Mouse (Mus musculus) spleen, adult 18-20 months (tissue): ENCODE measurements around the gene Cenpt.

Source experiments
- DNase-seq, 2 experiments: peaks; one replicate each; pipeline ENCODE4 v3.0.0; 2022; ENCODE audit warnings: mixed read lengths in 2 of 2

Gene Cenpt

GRCm38 (mm10) chr8:105853178-105853577 is at the start of gene Cenpt:
Cenpt (minus strand) TSS chr8:105853278.
- DNase-seq = no peak

GRCm38 (mm10) chr8:105900941-105901616 is 48.0 kb upstream of the Cenpt start:
- DNase-seq = peak in 1 of 2 experiments; percentile 5

DNA sequence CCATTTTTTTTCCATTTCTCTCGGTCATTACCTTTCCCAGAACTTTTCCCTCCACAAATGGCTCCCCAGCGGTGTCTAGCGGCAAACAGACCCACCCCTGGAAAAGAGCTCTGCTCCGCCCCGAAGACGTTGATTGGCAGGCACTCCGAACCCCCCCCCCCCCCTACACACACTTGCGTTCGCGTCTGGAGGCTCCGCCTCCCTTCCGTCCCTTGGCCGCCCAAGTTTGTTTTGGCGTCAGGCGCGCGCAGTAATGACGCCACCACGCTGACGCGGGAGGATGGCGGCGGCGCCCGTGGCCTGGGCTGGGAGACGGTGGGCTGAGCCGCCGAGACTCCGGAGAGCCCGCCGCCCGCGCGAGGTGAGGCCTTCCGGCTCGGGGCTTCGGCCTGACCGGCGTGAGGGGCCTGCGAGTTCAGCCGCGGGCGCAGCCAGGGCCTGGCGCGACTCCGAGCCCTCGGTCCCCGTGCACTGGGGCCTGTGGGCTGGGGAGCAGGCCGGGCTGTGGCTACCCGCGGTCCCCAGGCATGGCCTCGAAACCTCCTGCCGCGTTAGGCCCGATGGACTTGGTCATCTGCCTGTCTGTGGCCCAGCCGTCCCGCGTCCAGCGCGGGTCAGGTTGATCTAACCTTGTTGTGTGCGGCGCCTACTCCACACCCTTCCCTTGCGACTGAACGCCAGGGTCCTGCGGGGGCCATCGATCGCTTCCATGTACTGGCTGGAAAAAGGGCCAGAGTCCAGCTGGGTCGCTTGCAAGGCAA is 47.3 kb upstream of the Cenpt start, which contains the start of gene Pskh1:
Gene Pskh1 (plus strand): TSS at position 262 of the 761 bp plus-strand sequence.
- DNase-seq = peak; percentile 84 to 89

DNA sequence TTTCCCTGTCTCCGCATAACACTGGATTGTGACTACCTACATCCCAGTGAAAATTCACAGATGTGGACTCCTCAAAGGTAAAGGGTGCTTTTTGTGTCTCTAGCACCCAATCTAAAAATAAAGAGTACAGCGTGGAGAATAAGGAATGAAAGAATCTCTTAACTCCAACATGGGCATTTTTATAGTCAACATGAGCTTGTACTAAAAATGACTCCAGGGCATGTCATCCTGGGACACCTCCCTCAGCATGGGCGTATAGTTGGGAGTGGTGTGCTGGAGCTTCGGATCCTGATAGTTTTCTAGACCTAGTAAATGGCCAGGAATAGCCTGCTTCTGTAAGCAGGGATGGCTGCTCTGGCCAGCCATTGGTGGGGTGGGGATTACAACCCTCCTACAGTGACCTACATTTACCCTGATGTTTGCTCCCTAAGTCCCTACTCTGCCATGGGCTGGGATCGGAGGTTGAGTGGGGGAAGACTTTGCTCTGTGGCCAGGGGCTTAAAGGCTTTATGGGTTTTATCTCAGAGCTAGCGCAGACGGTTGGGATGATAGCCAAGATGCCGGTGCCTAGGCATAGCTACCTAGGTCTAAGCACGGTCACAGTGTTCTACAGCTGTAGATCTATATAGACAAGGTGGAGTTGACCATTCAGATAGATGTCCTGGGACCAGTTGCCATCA is 44.9 kb upstream of the Cenpt start:
- no peak for DNase-seq

GRCm38 (mm10) chr8:105893339-105893738 is 40.3 kb upstream of the Cenpt start, which contains the start of gene Nrn1l:
Nrn1l (plus strand) TSS chr8:105893567.
- peak in 1 of 2 experiments; percentile 15 for DNase-seq

- peak in 1 of 2 experiments; percentile 33 for DNase-seq
Observed at GRCm38 (mm10) chr8:105892432-105892831, 39.4 kb upstream of the Cenpt start.

DNA sequence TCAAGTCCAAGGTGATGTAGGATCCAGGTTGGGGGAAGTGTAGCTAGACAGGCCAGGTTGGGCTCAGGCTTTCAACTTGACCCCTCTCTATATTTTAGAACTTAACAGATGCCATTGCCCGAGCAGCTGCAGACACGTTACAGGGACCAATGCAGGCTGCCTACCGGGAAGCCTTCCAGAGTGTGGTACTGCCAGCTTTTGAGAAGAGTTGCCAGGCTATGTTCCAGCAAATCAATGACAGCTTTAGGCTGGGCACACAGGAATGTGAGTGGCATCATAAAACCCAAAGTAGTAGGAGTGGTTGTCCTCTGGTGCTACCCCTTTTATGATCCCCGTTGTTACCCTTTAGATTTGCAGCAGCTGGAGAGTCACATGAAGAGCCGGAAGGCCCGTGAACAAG is 37.8 kb upstream of the Cenpt start:
- no peak for DNase-seq

GRCm38 (mm10) chr8:105889756-105890465 is 36.8 kb upstream of the Cenpt start:
- no peak for DNase-seq

- DNase-seq = peak; percentile 68 to 87
Observed at GRCm38 (mm10) chr8:105880754-105881520, 27.9 kb upstream of the Cenpt start, which contains the start of gene Edc4. Edc4 (plus strand) TSS chr8:105880881.

GRCm38 (mm10) chr8:105874301-105874700 is 21.2 kb upstream of the Cenpt start:
- DNase-seq = no peak

GRCm38 (mm10) chr8:105866364-105867029 is 13.4 kb upstream of the Cenpt start:
- DNase-seq = no peak

DNA sequence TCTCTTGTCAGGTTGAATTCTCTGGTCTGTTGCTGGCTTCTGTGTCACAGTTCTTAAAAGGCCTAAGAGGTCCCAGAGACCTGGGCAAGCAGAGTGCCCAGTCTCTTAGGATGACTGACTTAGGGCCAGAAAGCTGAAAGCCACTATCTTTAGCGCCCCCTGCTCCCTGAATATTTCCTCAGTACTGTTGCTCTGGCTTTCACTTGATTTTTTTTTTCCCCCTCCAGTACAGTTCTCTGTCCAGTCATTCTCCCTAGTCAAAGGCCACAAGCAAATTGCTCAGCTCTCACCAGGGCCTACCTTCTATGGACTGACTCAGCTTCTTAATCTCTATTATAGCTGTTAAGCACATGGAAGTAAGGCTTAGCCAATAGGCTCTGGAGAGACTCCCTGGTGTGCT is 8.9 kb upstream of the Cenpt start:
- peak in 1 of 2 experiments; percentile 33 for DNase-seq

DNA sequence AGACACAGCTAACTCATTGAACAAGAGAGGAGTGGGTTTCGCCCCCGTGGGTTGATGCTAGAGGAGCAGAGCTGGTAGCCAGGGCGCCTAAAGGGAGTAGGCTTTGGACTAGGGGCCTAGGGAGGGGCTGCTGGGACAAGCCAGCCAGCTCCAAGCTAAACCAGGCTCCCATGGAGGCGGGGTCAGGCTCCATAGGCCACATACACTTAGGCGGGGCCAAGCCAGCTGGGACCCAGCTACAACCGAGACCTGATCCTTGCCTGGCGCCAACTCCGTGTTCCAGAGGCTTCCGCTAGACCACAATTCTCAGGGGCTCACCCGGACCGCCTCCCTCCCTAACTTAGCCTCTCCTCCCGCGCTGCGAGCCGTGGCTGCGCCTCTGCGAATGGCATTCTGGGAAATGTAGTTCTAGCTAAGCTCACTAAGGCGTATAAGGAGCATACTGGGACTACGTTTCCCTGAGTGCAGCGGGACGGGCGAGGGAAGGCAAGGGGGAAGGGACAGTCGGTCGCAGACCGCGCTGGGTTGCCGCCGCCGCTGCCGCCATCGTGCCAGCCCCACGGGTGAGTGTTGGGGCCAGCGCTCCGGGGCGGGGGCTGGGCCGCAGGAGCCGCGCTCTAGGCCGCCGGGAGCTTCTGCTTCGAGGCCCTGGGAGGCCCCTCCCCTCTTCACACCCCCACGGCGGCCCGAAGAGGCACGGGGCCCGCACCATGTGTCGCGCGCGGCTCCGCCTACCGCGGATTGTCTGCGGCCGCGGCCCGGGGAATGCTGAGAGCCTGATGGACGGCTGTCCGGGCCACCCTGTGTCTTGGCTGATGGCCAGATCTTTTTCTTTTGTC is 7.3 kb upstream of the Cenpt start, which contains the start of gene Nutf2:
Gene Nutf2 (plus strand): TSS at position 438 of the 839 bp plus-strand sequence.
- peak; percentile 77 to 86 for DNase-seq

GRCm38 (mm10) chr8:105859314-105859713 is 6.2 kb upstream of the Cenpt start:
- no peak for DNase-seq

DNA sequence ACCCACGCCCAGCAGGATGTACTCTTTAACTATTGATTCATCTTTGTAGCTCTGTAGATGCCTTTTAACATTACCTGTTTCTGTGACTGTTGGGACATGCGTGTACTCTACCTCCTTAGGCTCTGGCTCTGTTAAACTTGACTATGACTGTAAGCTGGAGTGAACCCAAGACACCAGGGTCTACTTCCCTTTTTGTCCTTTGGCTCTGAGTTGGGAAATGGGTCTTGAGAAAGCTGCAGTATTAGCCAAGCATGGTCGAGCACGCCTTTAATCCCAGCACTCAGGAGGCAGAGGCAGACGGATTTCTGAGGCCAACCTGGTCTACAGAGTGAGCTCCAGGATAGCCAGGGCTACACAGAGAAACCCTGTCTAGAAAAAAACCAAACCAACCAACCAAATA is 5.4 kb upstream of the Cenpt start:
- DNase-seq = no peak

- no peak for DNase-seq
Observed at GRCm38 (mm10) chr8:105856168-105856835, 3.2 kb upstream of the Cenpt start.

- peak in 1 of 2 experiments; percentile 18 for DNase-seq
Observed at GRCm38 (mm10) chr8:105855248-105856167, 2.4 kb upstream of the Cenpt start.

GRCm38 (mm10) chr8:105854715-105855216 is 1.7 kb upstream of the Cenpt start, which contains the start of gene Thap11:
Thap11 (plus strand) TSS chr8:105855132.
- DNase-seq = peak; percentile 84 to 94
